Mouse (Mus musculus) C2C12 (cell line): ENCODE results near the gene Faf2. TPM values are rescaled to one million over a fixed set of nuclear protein-coding genes. Genes with fewer than 3 reads are reported as not detected.
"Not testable (repeated sequence)": the region's sequence is repeated elsewhere in the genome, so short reads cannot be mapped to it uniquely, and the experiment has no call there.

ENCODE experiments used
- H3K27me3 ChIP-seq: one replicate; pipeline ENCODE4 v1.6.1; 2011; ENCODE audit not compliant: control insufficient read depth, insufficient read depth, insufficient read length
- H3K36me3 ChIP-seq: one replicate; pipeline ENCODE4 v1.6.1; 2011; ENCODE audit not compliant: control insufficient read depth, insufficient read depth
- H3K4me3 ChIP-seq: one replicate; pipeline ENCODE4 v1.5.1; 2011; ENCODE audit warnings: mild to moderate bottlenecking, control low read depth; ENCODE audit not compliant: poor library complexity, insufficient read depth, severe bottlenecking
- H3K79me2 ChIP-seq: one replicate; pipeline ENCODE4 v1.6.1; 2011; ENCODE audit not compliant: control insufficient read depth, insufficient read depth
- H3K79me3 ChIP-seq: one replicate; pipeline ENCODE4 v1.6.1; 2011; ENCODE audit warnings: low read depth, control low read depth
- H3ac ChIP-seq: one replicate; pipeline ENCODE3; 2011; ENCODE audit warnings: low read depth; ENCODE audit not compliant: control insufficient read depth, insufficient read length
- CEBPB ChIP-seq: IDR thresholded peaks from one replicate; pipeline ENCODE4 v1.6.1; 2011; ENCODE audit warnings: low read depth, mild to moderate bottlenecking, control low read depth, moderate library complexity
- CTCF ChIP-seq: IDR thresholded peaks from one replicate; pipeline ENCODE4 v1.5.1; 2011; ENCODE audit not compliant: control insufficient read depth, insufficient read depth, insufficient read length
- FOSL1 ChIP-seq: IDR thresholded peaks from one replicate; pipeline ENCODE4 v1.8.0; 2011; ENCODE audit warnings: mild to moderate bottlenecking, low read length; ENCODE audit not compliant: poor library complexity, insufficient read depth, severe bottlenecking
- MAX ChIP-seq: IDR thresholded peaks from one replicate; pipeline ENCODE4 v1.6.1; 2011; ENCODE audit warnings: mild to moderate bottlenecking, control low read depth
- MYOD1 ChIP-seq: IDR thresholded peaks from one replicate; pipeline ENCODE4 v1.6.1; 2011; ENCODE audit warnings: low read depth; ENCODE audit not compliant: control insufficient read depth, insufficient read length
- MYOG ChIP-seq: IDR thresholded peaks from one replicate; pipeline ENCODE4 v1.6.1; 2011; ENCODE audit not compliant: control insufficient read depth, insufficient read length; ENCODE audit errors: extremely low read depth
- USF1 ChIP-seq: IDR thresholded peaks from one replicate; pipeline ENCODE4 v1.6.1; 2011; ENCODE audit warnings: low read depth, mild to moderate bottlenecking, control low read depth, moderate library complexity
- polyA plus RNA-seq: library from polyadenylated mRNA; unstranded; fragments of >200 nt; fragmentation: generic; extraction: Trizol; gene quantifications from one replicate; pipeline ENCODE4 v1.2.1, GENCODE M21; 2012; ENCODE audit warnings: missing spikeins

The Faf2 gene
- polyA plus RNA-seq, 1 experiment: 33.5 TPM

DNA sequence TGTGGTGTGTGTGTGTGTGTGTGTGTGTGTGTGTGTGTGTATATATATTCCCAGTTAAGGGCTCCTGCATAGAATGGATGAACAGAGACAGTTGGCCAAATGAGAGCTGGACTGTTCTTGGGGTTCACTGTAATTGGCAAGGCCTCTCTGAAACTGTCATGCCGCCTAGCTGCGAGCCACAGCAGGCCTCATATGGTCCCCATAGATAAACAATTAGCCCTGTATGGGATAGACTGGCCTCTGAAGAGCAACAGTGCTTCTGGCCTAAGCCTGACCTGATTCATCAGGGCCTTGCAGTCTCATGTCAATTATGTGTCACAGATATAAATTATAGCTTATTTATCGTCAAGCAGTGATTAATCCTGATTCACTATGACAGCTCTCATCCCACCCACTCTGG lies 13.6 kb upstream of the Faf2 start:
- H3K27me3 ChIP-seq: no peaks in the 10 kb centered on the region
- no peaks in the 10 kb centered on the region for H3K79me2 ChIP-seq
- no peak overlapping the region for H3ac ChIP-seq
- TF ChIP-seq USF1 (no peak), MYOG (no peak), MAX (no peak), CTCF (no peak), FOSL1 (no peak), CEBPB (no peak), MYOD1 (no peak)
- no peaks in the 10 kb centered on the region for H3K79me3 ChIP-seq
- no peak overlapping the region for H3K4me3 ChIP-seq
- H3K36me3 ChIP-seq: no peaks in the 10 kb centered on the region

DNA sequence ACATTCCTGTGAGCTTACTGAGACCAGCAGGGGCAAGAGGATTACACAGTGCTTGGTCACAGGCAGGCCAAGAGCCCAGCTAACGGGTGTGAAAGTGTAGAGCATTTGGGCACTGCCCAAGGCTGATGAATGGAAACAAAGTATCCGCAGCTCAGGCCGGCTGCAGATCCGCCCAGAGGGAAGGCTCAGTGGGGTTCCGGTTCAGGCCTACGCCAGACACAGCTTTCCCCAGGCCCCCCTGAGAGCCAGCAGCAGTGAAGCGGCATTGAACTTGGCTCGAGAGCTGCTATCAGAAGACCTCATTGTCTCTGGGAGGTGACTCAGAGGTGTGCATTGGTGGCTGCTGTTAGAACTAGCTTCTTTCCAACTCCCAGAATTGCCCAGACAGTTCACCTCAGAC lies 12.9 kb upstream of the Faf2 start:
- Histone ChIP-seq H3K27me3 (no peaks in the 10 kb centered on the region), H3K36me3 (no peaks in the 10 kb centered on the region), H3K79me2 (no peaks in the 10 kb centered on the region), H3K79me3 (no peaks in the 10 kb centered on the region), H3K4me3 (no peak overlapping the region), H3ac (no peak overlapping the region)
- TF ChIP-seq MYOG (no peak), MAX (no peak), CEBPB (no peak)

DNA sequence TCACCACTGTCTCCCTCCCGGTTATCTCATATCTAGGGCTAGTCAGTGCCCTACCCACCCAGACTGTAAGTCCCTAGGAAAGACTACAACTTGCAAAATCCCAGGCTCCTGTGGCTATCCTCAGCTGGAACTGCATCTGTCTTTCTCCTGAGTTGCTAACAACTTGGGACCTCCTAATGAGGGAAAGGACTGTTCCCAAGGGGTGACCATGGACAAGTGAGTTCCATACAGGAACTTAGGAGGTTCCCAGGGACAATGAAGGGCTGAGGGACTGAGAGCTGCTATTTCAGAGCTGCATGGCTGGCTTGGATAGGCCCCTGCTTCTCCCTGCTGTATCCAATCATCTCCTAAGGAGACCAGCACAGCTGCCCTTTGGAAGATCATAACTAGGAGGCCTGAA lies 12.3 kb upstream of the Faf2 start:
- no peaks in the 10 kb centered on the region for H3K27me3 ChIP-seq
- H3K36me3 ChIP-seq: no peaks in the 10 kb centered on the region
- no peak for TF ChIP-seq CEBPB
- no peak for TF ChIP-seq FOSL1
- no peak for TF ChIP-seq MAX
- no peak for TF ChIP-seq MYOG
- TF ChIP-seq MYOD1: no peak
- no peak for TF ChIP-seq USF1
- no peak for TF ChIP-seq CTCF
- no peak overlapping the region for H3K4me3 ChIP-seq
- no peak overlapping the region for H3ac ChIP-seq
- no peaks in the 10 kb centered on the region for H3K79me2 ChIP-seq
- no peaks in the 10 kb centered on the region for H3K79me3 ChIP-seq

DNA sequence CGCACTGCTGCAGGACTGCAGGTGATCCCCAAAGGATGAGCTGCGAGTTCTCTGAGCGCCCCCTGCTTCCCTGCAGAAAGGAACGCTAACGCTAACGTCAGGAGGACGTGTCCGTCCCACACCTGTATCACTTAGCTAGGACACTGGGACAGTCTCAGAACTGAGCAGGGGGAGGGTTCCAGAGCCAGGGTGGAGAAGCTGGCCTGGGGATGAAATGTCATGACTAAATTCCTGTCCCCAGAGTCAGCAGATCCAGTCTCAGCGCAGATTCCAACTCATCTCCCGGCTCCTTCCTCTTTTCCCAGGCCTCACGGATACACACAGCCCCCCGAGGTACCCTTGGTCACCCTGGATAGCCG lies 11.0 kb upstream of the Faf2 start:
- H3K27me3 ChIP-seq: no peaks in the 10 kb centered on the region
- H3K79me2 ChIP-seq: no peaks in the 10 kb centered on the region
- H3ac ChIP-seq: peak overlapping the region; percentile 54
- no peaks in the 10 kb centered on the region for H3K36me3 ChIP-seq
- no peaks in the 10 kb centered on the region for H3K79me3 ChIP-seq
- H3K4me3 ChIP-seq: peak overlapping the region; percentile 49
- TF ChIP-seq CTCF: no peak

DNA sequence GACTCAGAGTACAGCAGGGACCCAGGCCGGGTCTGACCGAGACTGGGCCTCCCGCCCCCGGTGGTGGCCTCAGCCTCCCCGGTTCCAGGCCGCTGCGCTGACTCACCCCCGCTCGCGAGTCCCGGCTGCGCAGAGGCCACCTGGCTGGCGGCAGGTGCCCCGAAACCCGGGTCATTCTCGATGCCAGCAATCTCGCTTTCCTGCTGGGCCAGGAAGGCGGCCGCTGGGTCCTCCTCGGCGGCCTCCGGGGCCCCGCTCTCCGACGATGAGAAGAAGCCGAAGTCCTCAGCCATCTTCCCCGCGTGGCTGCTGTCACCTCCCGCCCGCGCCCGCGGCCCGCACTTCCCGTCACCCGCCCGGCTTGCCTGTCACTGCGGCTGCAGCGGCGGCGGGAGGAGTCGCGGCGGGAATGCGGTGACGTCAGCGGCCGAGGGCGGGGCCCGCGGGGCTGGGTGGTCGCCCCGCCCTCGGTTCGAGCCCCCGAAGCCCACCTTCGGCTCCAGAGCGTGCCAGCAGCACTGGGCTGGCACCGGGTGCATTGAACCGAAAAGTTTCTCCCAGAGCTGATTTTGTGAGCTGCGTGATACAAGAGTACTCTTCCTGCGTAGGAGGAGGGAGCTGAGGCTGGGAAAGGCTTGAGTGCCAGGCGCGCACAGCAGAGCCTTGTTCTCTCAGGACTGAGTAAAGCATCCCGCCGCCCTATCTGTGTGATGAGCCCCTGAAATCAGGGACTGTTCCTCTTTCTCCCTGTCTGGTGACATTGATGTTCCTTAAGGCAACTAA lies 10.4 kb upstream of the Faf2 start, which contains the start of gene Cltb:
Cltb (minus strand) TSS at position 373 of the 783 bp plus-strand sequence.
- TF ChIP-seq MAX (peak; percentile 22), FOSL1 (no peak), USF1 (no peak), MYOG (no peak)
- no peaks in the 10 kb centered on the region for H3K79me3 ChIP-seq
- H3K27me3 ChIP-seq: no peaks in the 10 kb centered on the region
- no peaks in the 10 kb centered on the region for H3K79me2 ChIP-seq
- peak within 1 kb of the TSS; percentile 49 for H3K4me3 ChIP-seq
- H3ac ChIP-seq: peak within 1 kb of the TSS; percentile 54
- H3K36me3 ChIP-seq: no peaks in the 10 kb centered on the region

DNA sequence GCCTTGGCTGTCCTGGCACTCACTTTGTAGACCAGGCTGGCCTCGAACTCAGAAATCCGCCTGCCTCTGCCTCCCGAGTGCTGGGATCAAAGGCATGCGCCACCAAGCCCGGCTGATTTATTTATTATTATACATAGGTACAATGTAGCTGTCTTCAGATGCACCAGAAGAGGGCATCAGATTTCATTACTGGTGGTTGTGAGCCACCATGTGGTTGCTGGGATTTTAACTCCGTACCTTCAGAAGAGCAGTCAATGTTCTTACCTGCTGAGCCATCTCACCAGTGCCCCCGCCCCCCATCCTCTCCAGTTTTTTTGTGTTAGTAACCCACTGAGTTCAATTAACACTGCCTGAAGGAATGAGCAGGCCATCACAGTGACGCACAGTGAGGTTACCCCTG lies 8.4 kb upstream of the Faf2 start:
- not testable (repeated sequence) for H3K36me3 ChIP-seq, H3K79me3 ChIP-seq, H3K4me3 ChIP-seq, H3ac ChIP-seq, H3K27me3 ChIP-seq, H3K79me2 ChIP-seq
